Mouse (Mus musculus) layer of hippocampus, postnatal 25 days (tissue): ENCODE results near the gene Nsf. TPM values are rescaled to one million over a fixed set of nuclear protein-coding genes. Genes with fewer than 3 reads are reported as not detected.

Experiments
- DNase-seq, 2 experiments: peaks; one replicate each; pipeline ENCODE4 v3.0.0; 2022; ENCODE audit warnings: mixed read lengths in 2 of 2, low spot score in 1 of 2; ENCODE audit errors: extremely low spot score in 1 of 2
- total RNA-seq, 2 experiments: library from RNA; stranded (reverse); gene quantifications; 2 replicates each; pipeline ENCODE4 v1.2.3; 2021

Nsf gene
- total RNA-seq, 2 experiments from 2014 or later = 1,164 to 1,245 TPM

DNA sequence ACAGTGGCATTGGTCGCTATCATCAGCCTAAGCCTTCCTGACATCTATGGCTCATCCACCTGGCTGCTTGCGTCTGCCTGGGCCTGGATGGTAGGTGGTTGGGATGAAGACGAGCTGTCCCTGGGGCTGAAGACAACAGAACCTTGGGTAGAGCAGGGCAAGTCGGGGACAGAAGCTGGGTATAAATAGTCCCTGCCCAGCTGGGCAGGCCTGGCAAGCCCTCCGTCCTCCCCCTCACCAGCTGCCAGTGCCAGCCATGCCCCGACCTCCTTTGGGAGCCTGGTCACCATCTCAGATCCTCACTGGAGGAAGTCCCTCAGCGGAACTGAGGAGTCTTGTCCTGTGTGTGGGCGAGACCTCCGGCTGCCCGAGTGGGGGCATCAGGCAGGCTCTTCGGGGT is 149.7 kb downstream of the Nsf start:
- no peak for DNase-seq

DNA sequence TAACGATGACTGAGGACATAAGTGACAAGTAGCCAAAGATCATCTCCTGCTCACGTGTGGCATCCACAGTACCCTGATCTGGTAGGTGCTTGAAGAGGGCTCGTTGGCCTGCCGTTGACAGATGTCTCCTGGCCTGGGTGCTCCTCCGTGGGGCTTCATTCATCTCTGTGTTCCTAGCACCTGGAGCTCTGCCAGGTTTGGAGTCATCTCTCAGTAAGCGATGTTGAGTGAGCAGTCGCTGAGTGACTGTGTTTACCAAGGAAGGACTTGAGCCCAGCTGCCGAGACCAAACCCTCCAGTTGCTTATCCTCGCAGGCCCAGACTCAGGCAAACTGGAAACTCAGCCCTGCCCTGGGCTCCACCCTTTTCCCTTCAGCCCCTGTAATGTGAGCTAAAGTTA is 152.7 kb downstream of the Nsf start:
- DNase-seq = no peak

DNA sequence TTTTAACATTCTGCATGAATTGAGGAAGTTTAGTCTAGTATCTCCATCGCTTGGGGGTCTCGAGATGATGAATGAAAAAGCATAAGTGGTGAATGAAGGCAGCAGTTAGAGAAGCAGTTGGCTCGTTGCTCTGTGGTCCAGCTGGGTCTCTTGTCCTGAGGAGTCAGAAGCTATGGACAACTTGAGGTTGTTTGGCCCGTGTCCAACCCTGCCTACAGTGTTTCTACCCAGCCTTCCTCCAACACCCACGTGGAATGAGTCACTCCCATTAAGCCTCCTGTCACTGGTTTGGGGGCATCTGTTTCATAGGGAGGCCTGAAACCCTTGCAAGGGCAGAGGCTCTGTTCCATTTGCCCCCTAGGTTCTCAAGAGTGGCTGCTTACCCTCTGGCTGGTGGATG is 163.9 kb downstream of the Nsf start:
- DNase-seq = no peak

DNA sequence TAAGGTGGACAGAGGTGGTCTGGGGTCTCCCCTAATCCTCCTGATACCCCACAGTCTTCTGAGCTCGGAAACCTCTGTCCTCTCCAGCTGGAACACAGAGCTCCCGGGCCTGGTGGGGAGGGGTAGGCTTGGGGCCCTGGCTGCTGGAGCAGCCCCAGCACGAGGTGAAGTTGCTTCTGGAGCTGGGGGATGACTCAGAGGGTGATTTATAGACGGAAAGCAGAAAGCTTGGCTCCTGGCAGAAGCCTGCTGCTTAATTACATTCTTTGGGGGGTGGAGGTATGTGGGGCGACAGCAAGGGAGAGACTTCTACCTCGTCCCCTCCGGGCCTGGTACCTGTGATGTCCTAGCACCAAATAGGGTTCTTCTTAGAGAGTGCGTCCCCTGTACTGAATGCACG is 173.7 kb downstream of the Nsf start:
- DNase-seq = no peak

DNA sequence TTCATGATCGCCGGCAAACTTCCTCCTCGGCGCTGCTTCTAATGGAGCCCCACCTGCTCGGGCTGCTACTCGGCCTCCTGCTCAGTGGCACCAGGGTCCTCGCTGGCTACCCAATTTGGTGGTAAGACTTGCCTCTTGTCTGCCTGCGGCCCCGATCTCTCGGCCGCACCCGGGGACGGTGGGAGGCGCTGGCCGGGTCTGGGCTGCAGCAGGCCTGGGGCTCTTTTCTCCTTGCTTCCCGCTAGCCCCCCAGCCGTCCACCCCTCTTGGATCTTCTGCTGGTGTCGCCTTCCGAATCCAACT is 179.7 kb downstream of the Nsf start:
- DNase-seq = no peak

DNA sequence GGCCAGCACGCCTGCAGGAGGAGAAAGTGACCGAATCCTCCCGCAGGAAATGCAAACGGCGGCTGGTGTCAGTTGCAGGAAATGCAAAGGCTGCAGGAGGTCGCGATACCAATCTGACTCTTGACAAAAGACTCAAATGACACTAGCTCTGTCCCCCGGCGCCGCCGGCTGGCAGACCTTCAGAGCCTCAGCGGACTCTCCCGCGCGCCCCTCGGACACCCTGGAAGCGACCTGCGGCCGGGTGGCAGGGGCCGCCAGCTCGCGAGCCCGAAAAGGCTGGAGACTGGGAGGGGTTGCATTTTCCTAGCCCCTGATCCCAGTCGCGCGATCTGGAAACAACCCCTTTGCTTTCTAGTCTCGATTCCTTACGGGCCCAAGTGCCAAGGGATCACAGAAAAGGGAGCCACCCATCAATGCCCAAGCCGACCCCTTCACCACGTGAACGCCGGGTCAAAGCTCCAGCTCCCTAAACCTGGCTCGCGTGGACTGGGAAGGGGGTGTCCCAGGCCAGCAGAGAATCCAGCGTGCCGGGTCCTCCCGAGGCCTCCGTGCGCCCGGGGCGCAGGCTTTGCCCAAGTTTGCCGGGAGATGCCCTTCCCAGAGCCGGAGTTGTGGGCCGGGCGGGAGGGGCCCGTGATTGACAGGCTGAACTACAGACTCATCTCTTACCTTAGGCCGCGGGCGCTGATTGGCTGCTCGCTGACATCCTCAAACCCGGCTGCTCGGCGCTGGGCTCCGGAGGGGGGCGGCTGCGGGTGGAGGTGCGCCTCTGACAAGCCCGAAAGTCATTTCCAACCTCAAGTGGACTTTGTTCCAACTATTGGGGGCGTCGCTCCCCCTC is 180.2 kb downstream of the Nsf start, which contains the start of gene Wnt3:
Gene Wnt3, plus strand, starts transcription at position 764 of the 841 bp plus-strand sequence.
- DNase-seq = no peak

DNA sequence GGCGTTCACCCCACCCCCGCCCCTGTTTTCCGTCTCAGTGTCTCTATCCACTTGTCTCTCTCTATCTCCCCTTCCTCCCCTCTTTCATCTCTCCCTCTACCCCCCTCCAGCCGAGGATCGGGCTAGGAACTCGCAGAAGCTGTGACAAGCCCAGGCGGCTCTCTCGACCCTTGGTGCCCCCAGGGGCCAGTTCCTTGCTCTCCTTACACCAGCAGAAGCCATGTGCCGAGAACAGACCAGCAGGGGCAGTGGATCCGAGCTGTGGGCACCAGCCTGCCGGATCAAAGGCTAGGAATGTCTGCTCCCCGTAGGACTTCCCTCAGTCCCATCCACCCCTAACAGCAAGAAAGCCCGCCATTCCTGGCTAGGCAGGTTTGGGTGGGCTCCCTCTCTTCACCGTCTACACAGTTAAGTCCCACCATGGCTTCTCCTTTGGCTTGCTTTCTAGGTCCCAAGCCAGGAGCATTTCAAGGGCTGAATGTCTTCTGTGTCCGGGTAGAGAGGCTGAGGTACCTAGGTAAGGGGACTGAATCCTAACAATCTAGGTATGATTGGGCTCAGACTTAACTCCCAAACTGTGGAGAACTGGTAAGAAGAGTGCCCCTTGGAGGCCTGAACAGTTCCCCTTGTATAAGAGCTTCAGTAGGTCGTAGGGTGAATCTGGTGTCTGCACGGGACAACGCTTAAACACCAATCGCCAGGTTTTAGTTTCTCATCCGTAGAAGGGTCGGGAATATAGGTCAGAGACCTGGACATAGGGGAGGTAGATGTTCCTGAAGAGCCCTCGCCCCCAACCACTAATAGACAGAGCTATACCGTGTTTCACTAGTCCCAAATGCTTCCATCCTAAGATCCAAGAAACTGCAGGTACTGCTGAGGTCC is 181.1 kb downstream of the Nsf start:
- DNase-seq = no peak

Other genes starting within 250 kb of the Nsf start
- gene Wnt9b, start 204.2 kb downstream of the Nsf start, total RNA-seq = under 1 TPM; 0.42 to 0.62 TPM
- 1 to 10 TPM; 2.1 to 2.2 TPM for gene Wnt3, start 179.9 kb downstream of the Nsf start, total RNA-seq
- gene Arf2, start 12.7 kb upstream of the Nsf start, total RNA-seq = 10 to 100 TPM; 43.6 to 44.4 TPM
- gene Crhr1, start 178.8 kb upstream of the Nsf start, total RNA-seq = 1 to 10 TPM; 6.4 to 6.8 TPM
- not detected for gene Sppl2c, start 232.3 kb upstream of the Nsf start, total RNA-seq